Mouse (Mus musculus) cerebellum, postnatal 14 days (tissue): ENCODE measurements at regions not wholly inside any gene's neighbourhood (a gene's known extent, or its start where the extent isn't known, plus 50 kb on each side); places are given as distances from the start of the nearest gene placed in this dataset.

Experiments
- DNase-seq, 2 experiments: peaks; one replicate each; pipeline ENCODE4 v3.0.0; 2021; ENCODE audit warnings: mixed read lengths in 2 of 2

DNA sequence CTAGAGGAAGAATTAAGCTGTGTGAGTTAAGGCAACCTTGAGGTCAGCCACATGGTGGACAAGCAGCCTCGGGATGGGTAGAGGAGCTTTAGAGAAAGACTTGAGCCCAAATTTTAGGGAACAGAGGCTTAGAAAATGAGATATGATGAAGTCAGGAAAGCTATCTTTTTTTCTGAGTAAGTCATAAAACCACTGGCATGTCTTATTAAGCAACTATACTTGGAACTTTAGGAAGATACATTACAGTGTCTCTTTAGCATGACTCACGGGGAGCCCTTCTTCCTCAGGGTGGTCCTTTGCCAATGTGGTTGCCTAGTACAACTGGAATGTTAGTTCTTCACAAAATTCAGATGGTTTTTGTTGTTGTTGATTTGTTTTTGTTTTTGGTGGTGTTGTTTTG is 992.1 kb upstream of the Tmprss15 start:
- no peak for DNase-seq

DNA sequence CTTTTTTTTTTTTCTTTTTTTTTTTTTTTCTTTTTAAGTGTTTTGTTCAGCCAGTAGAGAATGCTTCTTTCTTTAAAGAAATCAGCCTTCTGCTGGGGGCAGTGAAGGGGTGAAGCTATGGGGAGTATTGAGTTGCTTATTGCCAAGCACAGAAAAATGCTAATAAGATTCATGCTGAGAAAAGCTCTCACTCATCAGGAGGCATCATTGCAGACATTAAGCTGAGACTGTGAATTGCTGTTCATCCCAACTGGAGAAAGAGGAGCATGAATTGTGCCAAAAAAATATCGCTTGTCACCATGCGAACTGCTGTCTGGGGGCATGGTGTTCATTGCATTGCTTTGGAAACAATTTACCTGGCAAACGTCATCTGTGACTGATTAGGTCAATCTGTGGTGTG is 982.8 kb upstream of the Tmprss15 start:
- peak in 1 of 2 experiments; percentile 32 for DNase-seq
